ENCODE assay signal across 8 mouse cellular contexts in genomic region chr17:26595448-26596167, GRCm38 (mm10). TPM values are rescaled to one million over a fixed set of nuclear protein-coding genes. Genes with fewer than 3 reads are reported as not detected.
DNase-seq lines count a peak whose midpoint lies in the region; ATAC-seq and TF ChIP-seq lines count a peak whose summit lies in the region.

No protein-coding gene starts in this region.

- TF ChIP-seq POLR2A in olfactory bulb, adult 2 months (IDR thresholded peaks at IDR 0.05; ENCODE audit: insufficient read depth, low read depth, low read length): no peak

- no peak overlapping the region for H3K4me3 ChIP-seq in lung, postnatal 0 days (ENCODE audit: low read depth, low read length)
- H3K4me3 ChIP-seq in forebrain, embryonic 15.5 days: no peak overlapping the region
- no peak overlapping the region for H3K4me3 ChIP-seq in olfactory bulb, adult 2 months (ENCODE audit: insufficient read depth, low read depth, low read length)

- peak; percentile 82 for DNase-seq in lung, postnatal 0 days (ENCODE audit: low spot score)
- no peak for DNase-seq in lung, adult 18-20 months
- DNase-seq in kidney, postnatal 14 days: peak; percentile 53
- DNase-seq in right cerebral cortex, adult 2 months (ENCODE audit: low spot score in 2 of 2): no peak
- DNase-seq in thymus, postnatal 36 days: no peak
- DNase-seq in right cerebral cortex, postnatal 10 days (ENCODE audit: low spot score in 2 of 2): no peak

- no peaks in the 10 kb centered on the region for H3K36me3 ChIP-seq in lung, postnatal 0 days (ENCODE audit: insufficient read depth, low read length)
- H3K36me3 ChIP-seq in forebrain, embryonic 15.5 days: no peaks in the 10 kb centered on the region

- TF ChIP-seq CTCF in lung, postnatal 0 days (IDR thresholded peaks at IDR 0.05): no peak
- TF ChIP-seq CTCF in olfactory bulb, adult 2 months (IDR thresholded peaks at IDR 0.05; ENCODE audit: insufficient read depth, low read depth, low read length): no peak

- H3K4me2 ChIP-seq in lung, postnatal 0 days (replicated peaks; ENCODE audit: low read depth, low read length): peak overlapping the region; percentile 5; the same call in 1 of the 2 replicates
- no peak overlapping the region for H3K4me2 ChIP-seq in forebrain, embryonic 15.5 days (replicated peaks)

- no peak overlapping the region for H3K9ac ChIP-seq in lung, postnatal 0 days (replicated peaks; ENCODE audit: low read depth)
- no peak overlapping the region for H3K9ac ChIP-seq in forebrain, embryonic 15.5 days (replicated peaks)

- H3K27ac ChIP-seq in lung, postnatal 0 days (ENCODE audit: low read length): peak overlapping the region; percentile 88
- peak overlapping the region; percentile 69 for H3K27ac ChIP-seq in forebrain, embryonic 15.5 days (replicated peaks)
- peak overlapping the region; percentile 12 for H3K27ac ChIP-seq in olfactory bulb, adult 2 months (ENCODE audit: insufficient read depth, low read depth, low read length)

- peaks cover 39% of the 10 kb centered on the region for H3K4me1 ChIP-seq in lung, postnatal 0 days (ENCODE audit: insufficient read depth, low read depth, low read length)
- peaks cover 18% of the 10 kb centered on the region for H3K4me1 ChIP-seq in forebrain, embryonic 15.5 days
- peaks cover 29% of the 10 kb centered on the region for H3K4me1 ChIP-seq in olfactory bulb, adult 2 months (ENCODE audit: control insufficient read depth, insufficient read depth, low read length)

- 32% methylated on average over 7 of the region's 7 CpGs for WGBS in lung, postnatal 0 days
- WGBS in forebrain, embryonic 15.5 days: 60% methylated on average over 7 of the region's 7 CpGs
- 53% methylated on average over 7 of the region's 7 CpGs for WGBS in olfactory bulb, adult 2 months

- ATAC-seq in lung, postnatal 0 days: peak; percentile 61
- ATAC-seq in forebrain, embryonic 15.5 days (replicated peaks): no peak

- H3K9me3 ChIP-seq in lung, postnatal 0 days (ENCODE audit: low read length): no peaks in the 10 kb centered on the region
- H3K9me3 ChIP-seq in forebrain, embryonic 15.5 days: no peaks in the 10 kb centered on the region

- TF ChIP-seq EP300 in lung, postnatal 0 days (IDR thresholded peaks at IDR 0.05): peak; percentile 77

- no peaks in the 10 kb centered on the region for H3K27me3 ChIP-seq in lung, postnatal 0 days (replicated peaks; ENCODE audit: insufficient read depth, low read length)
- H3K27me3 ChIP-seq in forebrain, embryonic 15.5 days: no peaks in the 10 kb centered on the region

RNA-seq across cellular contexts. Expression of gene Dusp1, which starts 33.7 kb away (rescaled TPM):
- polyA plus RNA-seq in lung, postnatal 0 days (2015; fragmentation: Nextera tagmentation; extraction: Ambion mirVana): 68.4 and 79.3 TPM in 2 replicates
- polyA plus RNA-seq in forebrain, embryonic 15.5 days (2015; fragmentation: Nextera tagmentation; extraction: Ambion mirVana): 46.3 and 50.0 TPM in 2 replicates
- polyA plus RNA-seq in olfactory bulb, adult 2 months (2012; ENCODE audit: insufficient read depth, insufficient read length, low replicate concordance, missing spikeins): not detected in 2 replicates

RNA-seq across cellular contexts. Expression of gene Ergic1, which starts 34.3 kb away (rescaled TPM):
- 47.9 and 50.6 TPM in 2 replicates for polyA plus RNA-seq in lung, postnatal 0 days (2015; fragmentation: Nextera tagmentation; extraction: Ambion mirVana)
- polyA plus RNA-seq in forebrain, embryonic 15.5 days (2015; fragmentation: Nextera tagmentation; extraction: Ambion mirVana): 90.4 and 98.7 TPM in 2 replicates
- not detected in 2 replicates for polyA plus RNA-seq in olfactory bulb, adult 2 months (2012; ENCODE audit: insufficient read depth, insufficient read length, low replicate concordance, missing spikeins)

Comparison
In these comparisons a context has a peak if more than half of its experiments do, and no peak if none do; other contexts are left out.
1. DNase-seq: peak in lung, postnatal 0 days (single experiment) and kidney, postnatal 14 days (single experiment); none in lung, adult 18-20 months (0 of 2), right cerebral cortex, adult 2 months (0 of 2), thymus, postnatal 36 days (0 of 2) and right cerebral cortex, postnatal 10 days (0 of 2).
2. H3K27ac ChIP-seq: peak in every context shown above with its lines; median percentile 88 in lung, postnatal 0 days; 69 in forebrain, embryonic 15.5 days; 12 in olfactory bulb, adult 2 months.
3. RNA of gene Dusp1, which starts 33.7 kb away (polyA plus RNA-seq): 68.4 to 79.3 TPM in lung, postnatal 0 days and 46.3 to 50.0 TPM in forebrain, embryonic 15.5 days; not detected in olfactory bulb, adult 2 months; every median in the first group is over 10 times any median in the second.